Mouse (Mus musculus): Measurements from ENCODE around the gene Slc51a. TPM values are rescaled to one million over a fixed set of nuclear protein-coding genes. Genes with fewer than 3 reads are reported as not detected.

The Slc51a gene
- polyA plus RNA-seq, 1 experiment: 0.04 TPM

DNA sequence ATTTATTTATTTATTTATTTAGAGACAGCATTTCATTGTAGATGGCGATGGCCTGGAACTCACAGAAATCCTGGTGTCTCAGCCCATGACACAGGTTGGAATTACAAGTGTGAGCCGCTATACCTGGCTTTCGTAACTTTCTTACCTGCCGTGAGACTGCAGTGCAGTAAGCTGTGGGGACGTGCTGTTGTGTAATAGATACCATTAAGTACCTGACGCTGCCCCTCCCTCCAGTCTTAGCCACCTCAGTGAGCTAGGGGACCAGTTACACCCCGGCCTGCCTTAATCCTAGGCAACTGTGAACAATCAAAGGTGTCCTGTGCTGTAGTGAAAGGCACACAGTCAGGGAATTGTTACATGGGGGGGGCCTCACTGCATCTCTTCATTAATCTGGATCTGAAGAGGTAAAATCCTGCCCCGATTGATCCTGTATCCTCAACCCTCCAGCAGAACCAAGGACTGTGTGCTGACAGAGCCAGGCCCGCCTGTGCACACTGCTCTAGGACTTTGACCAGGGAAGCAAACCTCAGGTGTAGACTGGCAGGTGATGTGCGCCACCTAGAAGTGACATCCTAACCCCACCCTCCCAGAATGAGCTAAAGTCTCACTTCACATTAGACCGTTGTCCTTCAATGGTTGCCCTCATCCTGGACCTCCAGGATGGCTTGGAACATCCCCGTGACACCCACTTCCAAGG lies 30.3 kb upstream of the Slc51a start:
- DNase-seq (ENCODE audit: low read depth): no peak
- TF ChIP-seq CTCF (IDR thresholded peaks at IDR 0.05; ENCODE audit: borderline replicate concordance, extremely low read depth, insufficient read depth, insufficient read length) (no peak), POLR2A (IDR thresholded peaks at IDR 0.05; ENCODE audit: borderline replicate concordance, extremely low read depth, insufficient read depth, insufficient read length, poor library complexity, severe bottlenecking) (no peak)

GRCm38 (mm10) chr16:32516006-32516962 lies 28.6 kb upstream of the Slc51a start:
- TF ChIP-seq CTCF (IDR thresholded peaks at IDR 0.05; ENCODE audit: borderline replicate concordance, extremely low read depth, insufficient read depth, insufficient read length) (no peak), POLR2A (IDR thresholded peaks at IDR 0.05; ENCODE audit: borderline replicate concordance, extremely low read depth, insufficient read depth, insufficient read length, poor library complexity, severe bottlenecking) (peak; percentile 55; the same call in 1 of the 2 replicates)
- peak; percentile 96 for DNase-seq (ENCODE audit: low read depth)

DNA sequence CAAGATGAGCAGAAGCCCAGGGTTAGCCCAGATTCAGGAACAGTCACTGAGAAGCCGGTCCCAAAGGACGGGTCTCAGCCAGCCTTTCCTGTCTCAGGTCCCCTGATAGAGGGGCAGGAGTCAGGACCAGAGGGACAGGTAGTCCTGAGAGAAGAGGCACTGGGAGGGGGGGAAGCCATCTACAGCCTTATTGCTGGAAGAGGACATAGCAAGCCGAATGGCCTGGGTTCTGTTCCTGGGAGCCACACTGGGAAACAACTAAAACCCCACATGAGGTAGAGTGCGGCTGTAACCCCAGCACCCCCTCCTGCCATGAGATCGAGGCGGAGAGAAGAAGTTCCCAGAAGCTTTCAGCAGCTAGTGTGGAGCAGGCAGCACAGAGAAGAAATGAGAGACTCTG lies 26.3 kb upstream of the Slc51a start:
- DNase-seq (ENCODE audit: low read depth): no peak
- TF ChIP-seq CTCF (IDR thresholded peaks at IDR 0.05; ENCODE audit: borderline replicate concordance, extremely low read depth, insufficient read depth, insufficient read length) (no peak), POLR2A (IDR thresholded peaks at IDR 0.05; ENCODE audit: borderline replicate concordance, extremely low read depth, insufficient read depth, insufficient read length, poor library complexity, severe bottlenecking) (no peak)

DNA sequence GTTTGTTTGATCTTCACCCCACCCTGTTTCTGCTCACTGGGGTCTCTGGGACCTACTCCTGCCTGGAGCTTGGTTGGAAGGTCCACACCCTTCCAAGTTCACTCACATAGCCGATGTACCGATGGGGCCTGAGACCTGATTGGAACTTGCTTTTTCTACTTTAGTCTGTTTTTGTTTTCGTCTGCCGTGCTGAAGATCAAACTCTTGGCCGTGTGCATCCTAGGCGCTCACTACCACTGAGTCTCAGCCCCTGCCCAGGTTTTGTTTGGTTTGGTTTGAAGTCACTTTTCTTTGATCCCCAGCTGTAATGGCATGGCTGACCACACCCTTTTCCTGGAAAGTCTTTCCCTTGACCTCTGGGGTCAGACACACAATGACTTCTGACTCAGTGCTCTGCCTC lies 25.7 kb upstream of the Slc51a start:
- TF ChIP-seq POLR2A (IDR thresholded peaks at IDR 0.05; ENCODE audit: borderline replicate concordance, extremely low read depth, insufficient read depth, insufficient read length, poor library complexity, severe bottlenecking) (no peak), CTCF (IDR thresholded peaks at IDR 0.05; ENCODE audit: borderline replicate concordance, extremely low read depth, insufficient read depth, insufficient read length) (no peak)

GRCm38 (mm10) chr16:32512921-32513320 lies 25.2 kb upstream of the Slc51a start:
- TF ChIP-seq POLR2A (IDR thresholded peaks at IDR 0.05; ENCODE audit: borderline replicate concordance, extremely low read depth, insufficient read depth, insufficient read length, poor library complexity, severe bottlenecking): no peak
- TF ChIP-seq CTCF (IDR thresholded peaks at IDR 0.05; ENCODE audit: borderline replicate concordance, extremely low read depth, insufficient read depth, insufficient read length): no peak
- DNase-seq (ENCODE audit: low read depth): no peak

More for the DNA sequence above, 25.7 kb upstream of the Slc51a start:
- DNase-seq (ENCODE audit: low read depth): no peak

DNA sequence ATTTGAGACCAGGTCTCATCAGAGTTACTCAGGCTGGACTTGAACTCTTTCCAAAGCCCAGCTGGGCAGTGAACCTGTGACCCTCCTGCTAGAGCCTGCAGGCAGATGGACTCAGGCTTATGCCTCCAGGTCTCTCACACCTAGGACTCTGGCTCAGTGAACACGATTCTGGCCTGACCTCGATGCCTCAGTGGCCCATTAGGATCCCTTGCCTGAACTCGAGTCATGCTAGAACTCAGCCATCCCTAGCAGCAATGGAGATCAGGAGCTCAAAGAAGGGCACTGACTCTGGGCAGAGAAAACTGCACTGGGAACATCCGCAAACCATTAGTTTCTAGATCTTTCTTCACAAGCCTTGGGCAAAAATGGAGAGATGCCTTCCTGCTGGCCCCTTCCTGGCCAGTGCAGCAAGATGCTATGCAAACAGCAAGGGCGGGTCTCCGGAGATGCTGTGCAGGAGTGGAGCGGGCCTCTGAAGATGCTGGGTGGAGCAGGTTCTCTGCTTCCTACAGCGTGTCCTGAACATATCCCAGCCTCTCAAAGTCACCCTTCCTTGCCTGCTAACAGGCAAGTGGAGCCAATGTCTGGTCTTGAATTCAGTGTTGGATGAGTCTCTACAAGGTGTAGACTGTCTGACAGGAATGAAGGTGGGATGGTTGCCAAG lies 24.3 kb upstream of the Slc51a start:
- no peak for TF ChIP-seq POLR2A (IDR thresholded peaks at IDR 0.05; ENCODE audit: borderline replicate concordance, extremely low read depth, insufficient read depth, insufficient read length, poor library complexity, severe bottlenecking)
- no peak for DNase-seq (ENCODE audit: low read depth)

DNA sequence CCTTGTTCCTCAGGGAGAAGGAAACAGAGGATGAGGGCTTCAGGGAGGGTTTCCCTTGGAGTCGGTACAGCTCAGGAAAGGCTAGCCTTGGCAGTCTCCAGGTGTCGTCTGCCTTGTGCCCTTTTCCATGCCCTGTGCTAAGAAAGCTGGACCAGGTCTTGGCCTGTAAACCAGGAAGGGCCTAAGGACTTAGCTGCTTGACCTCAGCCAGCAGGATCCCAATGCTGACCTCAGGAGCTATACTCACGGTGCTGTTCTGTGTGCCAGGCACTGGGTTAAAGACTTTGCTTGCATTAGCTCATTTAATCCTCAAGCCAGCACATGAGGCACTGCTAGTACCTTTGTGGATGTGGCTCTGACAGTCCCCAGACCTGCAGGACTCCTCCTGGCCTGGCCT lies 23.7 kb upstream of the Slc51a start:
- DNase-seq (ENCODE audit: low read depth): no peak
- no peak for TF ChIP-seq CTCF (IDR thresholded peaks at IDR 0.05; ENCODE audit: borderline replicate concordance, extremely low read depth, insufficient read depth, insufficient read length)
- no peak for TF ChIP-seq POLR2A (IDR thresholded peaks at IDR 0.05; ENCODE audit: borderline replicate concordance, extremely low read depth, insufficient read depth, insufficient read length, poor library complexity, severe bottlenecking)

GRCm38 (mm10) chr16:32510399-32511337 lies 23.0 kb upstream of the Slc51a start:
- no peak for DNase-seq (ENCODE audit: low read depth)
- TF ChIP-seq POLR2A (IDR thresholded peaks at IDR 0.05; ENCODE audit: borderline replicate concordance, extremely low read depth, insufficient read depth, insufficient read length, poor library complexity, severe bottlenecking) (no peak), CTCF (IDR thresholded peaks at IDR 0.05; ENCODE audit: borderline replicate concordance, extremely low read depth, insufficient read depth, insufficient read length) (no peak)

DNA sequence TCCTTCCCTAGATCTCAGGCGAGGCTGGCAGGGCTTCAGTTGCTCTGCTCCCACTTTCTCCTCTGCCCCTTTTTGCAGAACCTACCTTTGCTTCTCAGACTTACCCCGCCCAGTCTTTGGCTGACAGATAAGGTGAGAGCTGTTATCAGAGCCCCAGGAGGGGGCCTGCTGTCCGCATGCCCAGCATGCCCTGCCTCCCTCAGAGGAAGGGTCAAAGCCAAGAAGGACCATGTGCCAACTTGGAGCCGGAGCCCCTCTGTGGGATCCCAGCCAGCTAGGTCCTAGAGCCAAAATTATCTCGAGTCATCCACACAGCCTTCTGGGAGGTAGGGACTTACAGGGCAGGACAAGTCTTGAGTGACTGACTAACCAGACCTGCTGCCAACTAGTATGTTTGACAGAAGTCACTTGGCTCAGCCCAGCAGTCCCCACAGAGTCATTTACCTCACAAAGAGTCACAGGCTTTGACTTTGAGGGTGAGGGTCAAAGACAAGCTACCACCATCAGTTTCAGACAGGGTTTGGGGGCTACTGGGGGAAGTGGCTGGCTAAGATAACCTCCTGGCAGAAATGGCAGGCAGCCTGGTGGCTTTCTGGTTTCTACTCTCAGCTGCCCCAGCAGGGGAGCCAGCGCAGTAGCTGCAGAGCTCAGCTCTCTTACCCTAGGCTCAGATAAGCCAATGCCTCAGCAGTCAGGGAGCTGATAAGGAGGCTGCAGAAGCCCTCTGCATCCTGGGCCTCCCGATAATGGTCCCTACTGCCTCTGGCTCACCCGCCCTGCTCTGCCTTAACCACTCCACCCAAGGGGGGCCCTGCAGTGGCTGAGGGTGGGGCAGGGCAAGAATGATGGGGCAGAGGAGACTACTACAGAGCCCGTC lies 21.6 kb upstream of the Slc51a start:
- TF ChIP-seq POLR2A (IDR thresholded peaks at IDR 0.05; ENCODE audit: borderline replicate concordance, extremely low read depth, insufficient read depth, insufficient read length, poor library complexity, severe bottlenecking) (no peak), CTCF (IDR thresholded peaks at IDR 0.05; ENCODE audit: borderline replicate concordance, extremely low read depth, insufficient read depth, insufficient read length) (no peak)
- DNase-seq (ENCODE audit: low read depth): peak; percentile 39
